Mouse (Mus musculus): ENCODE data around the gene Zc3h7a. TPM values are rescaled to one million over a fixed set of nuclear protein-coding genes. Genes with fewer than 3 reads are reported as not detected.

The Zc3h7a gene
- polyA plus RNA-seq, 1 experiment from 2014 or later: 100 TPM

GRCm38 (mm10) chr16:11097301-11097700 is 78.9 kb downstream of the Zc3h7a start:
- no peaks in the 10 kb centered on the region for H3K36me3 ChIP-seq (ENCODE audit: control insufficient read depth, insufficient read depth, low read length)
- no peaks in the 10 kb centered on the region for H3K27me3 ChIP-seq (ENCODE audit: control insufficient read depth, insufficient read depth, low read length)
- no peak overlapping the region for H3K4me3 ChIP-seq (ENCODE audit: low read depth, low read length)
- no peaks in the 10 kb centered on the region for H3K4me1 ChIP-seq (replicated peaks; ENCODE audit: control insufficient read depth, insufficient read depth, low read length)
- no peak overlapping the region for H3K9ac ChIP-seq (ENCODE audit: low read length)
- H3K4me2 ChIP-seq (ENCODE audit: low read depth, low read length, severe bottlenecking): no peak overlapping the region
- no peaks in the 10 kb centered on the region for H3K9me3 ChIP-seq (ENCODE audit: control insufficient read depth, low read length)
- no peak for DNase-seq (ENCODE audit: low spot score)
- WGBS: 93% methylated on average over 3 of the region's 3 CpGs
- ATAC-seq (replicated peaks; ENCODE audit: low FRiP score): no peak
- no peak overlapping the region for H3K27ac ChIP-seq (ENCODE audit: low read depth, low read length)

- Histone ChIP-seq H3K4me1 (replicated peaks; ENCODE audit: control insufficient read depth, insufficient read depth, low read length) (no peaks in the 10 kb centered on the region), H3K27me3 (ENCODE audit: control insufficient read depth, insufficient read depth, low read length) (no peaks in the 10 kb centered on the region), H3K9me3 (ENCODE audit: control insufficient read depth, low read length) (no peaks in the 10 kb centered on the region), H3K36me3 (ENCODE audit: control insufficient read depth, insufficient read depth, low read length) (no peaks in the 10 kb centered on the region; the same call in 1 of the 2 replicates), H3K9ac (ENCODE audit: low read length) (no peak overlapping the region), H3K27ac (ENCODE audit: low read depth, low read length) (no peak overlapping the region), H3K4me3 (ENCODE audit: low read depth, low read length) (no peak overlapping the region), H3K4me2 (ENCODE audit: low read depth, low read length, severe bottlenecking) (no peak overlapping the region)
- DNase-seq (ENCODE audit: low spot score) (no peak), ATAC-seq (replicated peaks; ENCODE audit: low FRiP score) (no peak)
- 94% methylated on average over 13 of the region's 13 CpGs for WGBS
These were observed 82.3 kb downstream of the Zc3h7a start for GRCm38 (mm10) chr16:11093717-11094386.

- H3K36me3 ChIP-seq (ENCODE audit: control insufficient read depth, insufficient read depth, low read length): no peaks in the 10 kb centered on the region; the same call in 1 of the 2 replicates
- WGBS: 94% methylated on average over 3 of the region's 3 CpGs
- ATAC-seq (replicated peaks; ENCODE audit: low FRiP score): no peak
These were observed 83.7 kb downstream of the Zc3h7a start for GRCm38 (mm10) chr16:11092523-11092922.

GRCm38 (mm10) chr16:11092061-11092460 is 84.1 kb downstream of the Zc3h7a start:
- Histone ChIP-seq H3K9ac (ENCODE audit: low read length) (no peak overlapping the region), H3K4me1 (replicated peaks; ENCODE audit: control insufficient read depth, insufficient read depth, low read length) (0 out of 2 replicates have a peak, but pooled peaks cover 1% of the 10 kb centered on the region), H3K27me3 (ENCODE audit: control insufficient read depth, insufficient read depth, low read length) (no peaks in the 10 kb centered on the region), H3K4me2 (ENCODE audit: low read depth, low read length, severe bottlenecking) (no peak overlapping the region), H3K4me3 (ENCODE audit: low read depth, low read length) (no peak overlapping the region), H3K9me3 (ENCODE audit: control insufficient read depth, low read length) (no peaks in the 10 kb centered on the region), H3K36me3 (ENCODE audit: control insufficient read depth, insufficient read depth, low read length) (no peaks in the 10 kb centered on the region; the same call in 1 of the 2 replicates), H3K27ac (ENCODE audit: low read depth, low read length) (no peak overlapping the region)
- DNase-seq (ENCODE audit: low spot score): no peak
- ATAC-seq (replicated peaks; ENCODE audit: low FRiP score): no peak
- WGBS: 81% methylated on average over 4 of the region's 4 CpGs

More at GRCm38 (mm10) chr16:11092523-11092922, 83.7 kb downstream of the Zc3h7a start:
- Histone ChIP-seq H3K9ac (ENCODE audit: low read length) (no peak overlapping the region), H3K4me3 (ENCODE audit: low read depth, low read length) (no peak overlapping the region), H3K9me3 (ENCODE audit: control insufficient read depth, low read length) (no peaks in the 10 kb centered on the region), H3K4me2 (ENCODE audit: low read depth, low read length, severe bottlenecking) (no peak overlapping the region), H3K4me1 (replicated peaks; ENCODE audit: control insufficient read depth, insufficient read depth, low read length) (no peaks in the 10 kb centered on the region), H3K27me3 (ENCODE audit: control insufficient read depth, insufficient read depth, low read length) (no peaks in the 10 kb centered on the region), H3K27ac (ENCODE audit: low read depth, low read length) (no peak overlapping the region)
- no peak for DNase-seq (ENCODE audit: low spot score)

- Histone ChIP-seq H3K36me3 (ENCODE audit: control insufficient read depth, insufficient read depth, low read length) (no peaks in the 10 kb centered on the region; the same call in 1 of the 2 replicates), H3K4me1 (replicated peaks; ENCODE audit: control insufficient read depth, insufficient read depth, low read length) (0 out of 2 replicates have a peak, but pooled peaks cover 4% of the 10 kb centered on the region), H3K4me3 (ENCODE audit: low read depth, low read length) (no peak overlapping the region), H3K4me2 (ENCODE audit: low read depth, low read length, severe bottlenecking) (no peak overlapping the region), H3K27ac (ENCODE audit: low read depth, low read length) (no peak overlapping the region), H3K9ac (ENCODE audit: low read length) (no peak overlapping the region), H3K9me3 (ENCODE audit: control insufficient read depth, low read length) (no peaks in the 10 kb centered on the region), H3K27me3 (ENCODE audit: control insufficient read depth, insufficient read depth, low read length) (no peaks in the 10 kb centered on the region)
- no peak for ATAC-seq (replicated peaks; ENCODE audit: low FRiP score)
- no peak for DNase-seq (ENCODE audit: low spot score)
- WGBS: 84% methylated on average over 10 of the region's 10 CpGs
These were observed 85.2 kb downstream of the Zc3h7a start for GRCm38 (mm10) chr16:11090836-11091570.

- 48% methylated on average over 5 of the region's 5 CpGs for WGBS
- Histone ChIP-seq H3K9ac (ENCODE audit: low read length) (no peak overlapping the region; the same call in 1 of the 2 replicates), H3K4me1 (replicated peaks; ENCODE audit: control insufficient read depth, insufficient read depth, low read length) (0 out of 2 replicates have a peak, but pooled peaks cover 4% of the 10 kb centered on the region), H3K4me2 (ENCODE audit: low read depth, low read length, severe bottlenecking) (no peak overlapping the region), H3K27me3 (ENCODE audit: control insufficient read depth, insufficient read depth, low read length) (no peaks in the 10 kb centered on the region), H3K4me3 (ENCODE audit: low read depth, low read length) (no peak overlapping the region), H3K9me3 (ENCODE audit: control insufficient read depth, low read length) (no peaks in the 10 kb centered on the region), H3K36me3 (ENCODE audit: control insufficient read depth, insufficient read depth, low read length) (peaks cover 7% of the 10 kb centered on the region), H3K27ac (ENCODE audit: low read depth, low read length) (no peak overlapping the region)
- ATAC-seq (replicated peaks; ENCODE audit: low FRiP score) (peak; percentile 64), DNase-seq (ENCODE audit: low spot score) (no peak)
These were observed 89.2 kb downstream of the Zc3h7a start for GRCm38 (mm10) chr16:11086856-11087588.

Small RNA genes within 50 kb of the gene (microRNA-seq; reads per million reads assigned to microRNA genes)
- gene Gm23935 (ENCODE audit: insufficient number of aligned reads): 221 reads per million, percentile 45 among the genes with 10 or more reads in this experiment

Other genes with a start within 250 kb of the Zc3h7a start
- gene Snn, start 115.4 kb downstream of the Zc3h7a start, polyA plus RNA-seq (2014; fragmentation: Nextera tagmentation; extraction: Ambion mirVana): 95.9 and 104 TPM in 2 replicates
- gene Litaf, start 110.2 kb downstream of the Zc3h7a start, polyA plus RNA-seq (2014; fragmentation: Nextera tagmentation; extraction: Ambion mirVana): 52.0 and 57.4 TPM in 2 replicates
- gene Txndc11, start 41.7 kb downstream of the Zc3h7a start, polyA plus RNA-seq (2014; fragmentation: Nextera tagmentation; extraction: Ambion mirVana): 30.5 and 32.2 TPM in 2 replicates
- gene Rsl1d1, start 26.9 kb upstream of the Zc3h7a start, polyA plus RNA-seq (2014; fragmentation: Nextera tagmentation; extraction: Ambion mirVana): 254 and 263 TPM in 2 replicates
- gene Gspt1, start 77.9 kb upstream of the Zc3h7a start, polyA plus RNA-seq (2014; fragmentation: Nextera tagmentation; extraction: Ambion mirVana): 107 and 111 TPM in 2 replicates
- gene Tnfrsf17, start 137.4 kb upstream of the Zc3h7a start, polyA plus RNA-seq (2014; fragmentation: Nextera tagmentation; extraction: Ambion mirVana): 0.35 TPM in 1 of 2 replicates, not detected in the other
- gene Snx29, start 146.5 kb upstream of the Zc3h7a start, polyA plus RNA-seq (2014; fragmentation: Nextera tagmentation; extraction: Ambion mirVana): 12.5 and 13.5 TPM in 2 replicates

Measured in forebrain, embryonic 11.5 days (tissue).